Mouse (Mus musculus): ENCODE measurements around the gene Pilrb1. TPM values are rescaled to one million over a fixed set of nuclear protein-coding genes. Genes with fewer than 3 reads are reported as not detected.

The Pilrb1 gene
- polyA plus RNA-seq (2015; fragmentation: Nextera tagmentation; extraction: Ambion mirVana): 17.8 and 27.4 TPM in 2 replicates

GRCm38 (mm10) chr5:137857960-137858710 is at the start of gene Pilrb1:
Gene Pilrb1, minus strand, starts transcription at chr5:137858106.

GRCm38 (mm10) chr5:137871644-137872380 is 13.9 kb upstream of the Pilrb1 start, which contains the start of gene Pilrb2:
Gene Pilrb2, minus strand, starts transcription at chr5:137871815.

DNA sequence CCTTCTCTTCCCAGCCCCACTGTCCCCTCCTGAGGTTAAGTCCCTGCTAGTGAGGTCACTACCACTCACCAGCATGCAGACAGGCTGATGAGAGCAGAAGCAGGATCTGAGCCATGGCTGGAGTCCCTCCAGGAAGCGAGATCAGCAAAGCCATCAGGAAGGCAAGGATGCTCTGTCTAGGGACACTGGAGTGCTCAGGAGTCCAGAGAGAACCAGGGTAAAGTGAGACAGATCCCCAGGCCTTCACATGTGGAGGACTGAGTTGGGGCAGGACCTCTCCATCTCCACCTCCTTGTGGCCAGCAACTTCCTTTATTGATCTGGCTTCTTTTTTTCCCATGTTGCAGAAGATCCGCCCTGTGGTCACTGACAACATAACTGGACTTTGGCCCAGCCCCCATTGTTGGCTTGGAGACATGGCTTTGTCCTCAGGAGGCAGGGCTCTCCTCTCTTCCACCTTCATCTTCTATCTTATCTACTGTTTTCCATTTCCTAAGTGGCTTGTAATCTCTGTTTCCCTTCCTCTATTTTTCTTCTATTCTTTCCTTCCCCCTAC is 21.9 kb downstream of the Pilrb1 start, which contains the start of gene Pilra:
Gene Pilra, minus strand, starts transcription at position 316 of the 555 bp plus-strand sequence.

Other genes with a start within 250 kb of the Pilrb1 start
- 61.6 and 75.4 TPM in 2 replicates for gene Pcolce, start 244.3 kb downstream of the Pilrb1 start, polyA plus RNA-seq (2015; fragmentation: Nextera tagmentation; extraction: Ambion mirVana)
- 0.10 TPM in 1 of 2 replicates, not detected in the other for gene Fbxo24, start 229.1 kb downstream of the Pilrb1 start, polyA plus RNA-seq (2015; fragmentation: Nextera tagmentation; extraction: Ambion mirVana)
- gene Lrch4, start 229.0 kb downstream of the Pilrb1 start, polyA plus RNA-seq (2015; fragmentation: Nextera tagmentation; extraction: Ambion mirVana): 41.9 and 54.3 TPM in 2 replicates
- 9.0 and 10.1 TPM in 2 replicates for gene Gm20605, start 228.9 kb downstream of the Pilrb1 start, polyA plus RNA-seq (2015; fragmentation: Nextera tagmentation; extraction: Ambion mirVana)
- gene Sap25, start 216.8 kb downstream of the Pilrb1 start, polyA plus RNA-seq (2015; fragmentation: Nextera tagmentation; extraction: Ambion mirVana): 16.9 and 18.4 TPM in 2 replicates
- 0.05 and 0.12 TPM in 2 replicates for gene Irs3, start 212.4 kb downstream of the Pilrb1 start, polyA plus RNA-seq (2015; fragmentation: Nextera tagmentation; extraction: Ambion mirVana)
- 36.8 and 43.3 TPM in 2 replicates for gene Agfg2, start 173.4 kb downstream of the Pilrb1 start, polyA plus RNA-seq (2015; fragmentation: Nextera tagmentation; extraction: Ambion mirVana)
- gene Nyap1, start 116.5 kb downstream of the Pilrb1 start, polyA plus RNA-seq (2015; fragmentation: Nextera tagmentation; extraction: Ambion mirVana): 0.24 and 0.30 TPM in 2 replicates
- 114 and 132 TPM in 2 replicates for gene Tsc22d4, start 112.4 kb downstream of the Pilrb1 start, polyA plus RNA-seq (2015; fragmentation: Nextera tagmentation; extraction: Ambion mirVana)
- 28.5 and 28.7 TPM in 2 replicates for gene Ppp1r35, start 79.3 kb downstream of the Pilrb1 start, polyA plus RNA-seq (2015; fragmentation: Nextera tagmentation; extraction: Ambion mirVana)
- gene Mepce, start 70.5 kb downstream of the Pilrb1 start, polyA plus RNA-seq (2015; fragmentation: Nextera tagmentation; extraction: Ambion mirVana): 8.4 and 9.4 TPM in 2 replicates
- gene Zcwpw1, start 70.3 kb downstream of the Pilrb1 start, polyA plus RNA-seq (2015; fragmentation: Nextera tagmentation; extraction: Ambion mirVana): 5.6 and 7.4 TPM in 2 replicates
- gene Pilra, start 21.8 kb downstream of the Pilrb1 start, polyA plus RNA-seq (2015; fragmentation: Nextera tagmentation; extraction: Ambion mirVana): 16.8 and 27.1 TPM in 2 replicates
- 25.5 and 39.0 TPM in 2 replicates for gene Pilrb2, start 13.7 kb upstream of the Pilrb1 start, polyA plus RNA-seq (2015; fragmentation: Nextera tagmentation; extraction: Ambion mirVana)
- gene Cyp3a13, start 63.5 kb upstream of the Pilrb1 start, polyA plus RNA-seq (2015; fragmentation: Nextera tagmentation; extraction: Ambion mirVana): 0.18 and 0.27 TPM in 2 replicates
- gene Gjc3, start 105.0 kb upstream of the Pilrb1 start, polyA plus RNA-seq (2015; fragmentation: Nextera tagmentation; extraction: Ambion mirVana): 0.04 TPM in 1 of 2 replicates, not detected in the other
- gene Azgp1, start 123.4 kb upstream of the Pilrb1 start, polyA plus RNA-seq (2015; fragmentation: Nextera tagmentation; extraction: Ambion mirVana): 0.46 TPM in 1 of 2 replicates, not detected in the other
- not detected in 2 replicates for gene Smok3a, start 163.2 kb upstream of the Pilrb1 start, polyA plus RNA-seq (2015; fragmentation: Nextera tagmentation; extraction: Ambion mirVana)
- gene Smok3b, start 163.3 kb upstream of the Pilrb1 start, polyA plus RNA-seq (2015; fragmentation: Nextera tagmentation; extraction: Ambion mirVana): not detected in 2 replicates
- gene Smok3c, start 195.1 kb upstream of the Pilrb1 start, polyA plus RNA-seq (2015; fragmentation: Nextera tagmentation; extraction: Ambion mirVana): not detected in 2 replicates
- 4.9 and 5.4 TPM in 2 replicates for gene Zkscan1, start 227.0 kb upstream of the Pilrb1 start, polyA plus RNA-seq (2015; fragmentation: Nextera tagmentation; extraction: Ambion mirVana)